Mouse (Mus musculus): ENCODE data around the gene Pde4d.

Pde4d gene

GRCm38 (mm10) chr13:108774981-108775380 is 325.2 kb downstream of the Pde4d start:
- TF ChIP-seq GATA4 (IDR thresholded peaks at IDR 0.05; ENCODE audit: insufficient replicate concordance, low read length) = no peak

- TF ChIP-seq GATA4 (IDR thresholded peaks at IDR 0.05; ENCODE audit: insufficient replicate concordance, low read length) = no peak
These were observed 326.1 kb downstream of the Pde4d start for GRCm38 (mm10) chr13:108775882-108776281.

DNA sequence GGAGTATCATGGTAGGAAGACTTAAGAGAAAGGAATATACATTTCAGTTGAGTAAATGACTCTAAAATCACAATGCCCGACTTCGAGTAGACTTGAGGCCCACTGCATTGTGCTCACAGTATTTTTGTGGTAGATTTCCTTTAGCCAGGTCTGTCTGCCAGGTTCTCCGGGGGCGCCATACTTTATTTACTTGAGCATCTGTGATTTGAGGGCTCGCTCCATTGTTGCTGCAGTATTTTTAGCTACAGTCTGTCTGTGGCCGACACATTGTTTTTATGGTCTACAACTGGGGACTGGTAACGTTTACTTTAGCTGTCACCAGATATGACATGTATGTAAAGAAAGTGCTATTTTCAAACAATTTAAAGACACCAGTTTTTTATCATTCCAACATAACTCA is 359.4 kb downstream of the Pde4d start:
- no peak for TF ChIP-seq GATA4 (IDR thresholded peaks at IDR 0.05; ENCODE audit: insufficient replicate concordance, low read length)

DNA sequence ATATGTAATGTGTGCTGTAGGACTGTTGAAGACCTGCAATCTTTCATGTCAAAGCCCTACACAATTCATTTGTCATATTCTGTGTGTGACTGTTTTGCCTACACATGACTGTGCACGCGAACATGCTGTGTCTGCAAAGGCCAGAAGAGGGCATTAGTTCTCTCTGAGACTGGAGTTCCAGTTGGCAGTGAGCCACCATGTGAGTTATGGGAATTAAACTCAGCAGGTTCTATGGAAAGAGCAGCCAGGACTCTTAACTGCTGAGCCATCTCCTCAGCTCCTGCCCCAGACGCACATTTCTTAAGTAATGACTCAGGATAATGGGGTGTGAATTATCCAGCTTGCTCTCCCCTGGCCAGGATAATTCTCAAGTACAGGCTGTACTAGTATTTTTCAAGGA is 363.2 kb downstream of the Pde4d start:
- no peak for TF ChIP-seq GATA4 (IDR thresholded peaks at IDR 0.05; ENCODE audit: insufficient replicate concordance, low read length)

DNA sequence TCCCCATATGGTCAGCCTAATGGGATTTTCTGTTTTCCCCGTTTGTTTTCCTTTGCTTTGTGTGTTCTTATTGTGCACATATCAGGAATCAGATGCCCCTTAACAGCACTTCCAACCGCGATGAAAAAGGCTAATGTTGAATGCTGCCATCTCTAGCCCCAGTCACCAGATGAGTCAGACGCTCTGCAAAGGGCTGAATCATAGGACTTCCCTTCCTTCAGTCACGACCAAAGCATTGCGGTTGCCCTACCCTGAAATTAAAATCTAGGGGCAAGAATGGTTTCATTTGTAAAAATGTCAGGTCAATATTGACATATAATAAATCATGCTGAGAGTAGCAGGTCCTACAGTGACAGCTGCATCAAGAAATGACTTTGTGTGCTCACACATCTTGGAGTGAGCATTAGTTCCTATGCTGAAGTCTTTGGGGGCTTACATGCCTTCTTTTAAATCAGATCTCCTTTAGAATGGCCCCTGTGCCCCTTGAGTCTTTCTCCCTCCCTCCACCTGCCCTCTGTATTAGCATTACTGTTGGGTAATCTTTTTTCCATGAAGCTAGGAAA is 370.2 kb downstream of the Pde4d start:
- TF ChIP-seq GATA4 (IDR thresholded peaks at IDR 0.05; ENCODE audit: insufficient replicate concordance, low read length) = no peak

DNA sequence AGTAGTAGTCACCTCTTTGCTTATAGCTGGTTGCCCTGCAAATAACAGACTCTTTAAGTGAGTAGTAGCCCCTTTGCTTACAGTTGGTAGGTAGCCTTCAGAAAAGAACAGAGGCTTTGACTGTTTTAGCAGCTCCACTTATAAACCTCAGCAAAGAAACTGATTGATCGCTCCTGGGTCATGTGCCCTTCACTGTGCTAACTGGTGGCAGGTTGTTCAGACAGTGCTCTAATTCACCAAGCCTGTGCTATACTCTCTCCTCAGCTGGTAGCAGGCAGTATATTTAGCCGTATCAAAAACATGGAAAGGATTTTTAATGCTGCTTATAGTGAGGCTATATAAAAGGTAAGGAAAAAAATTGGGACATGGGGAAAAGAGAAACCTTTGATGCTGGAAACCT is 370.7 kb downstream of the Pde4d start:
- TF ChIP-seq GATA4 (IDR thresholded peaks at IDR 0.05; ENCODE audit: insufficient replicate concordance, low read length) = no peak

GRCm38 (mm10) chr13:108821270-108821669 is 371.5 kb downstream of the Pde4d start:
- TF ChIP-seq GATA4 (IDR thresholded peaks at IDR 0.05; ENCODE audit: insufficient replicate concordance, low read length) = no peak

DNA sequence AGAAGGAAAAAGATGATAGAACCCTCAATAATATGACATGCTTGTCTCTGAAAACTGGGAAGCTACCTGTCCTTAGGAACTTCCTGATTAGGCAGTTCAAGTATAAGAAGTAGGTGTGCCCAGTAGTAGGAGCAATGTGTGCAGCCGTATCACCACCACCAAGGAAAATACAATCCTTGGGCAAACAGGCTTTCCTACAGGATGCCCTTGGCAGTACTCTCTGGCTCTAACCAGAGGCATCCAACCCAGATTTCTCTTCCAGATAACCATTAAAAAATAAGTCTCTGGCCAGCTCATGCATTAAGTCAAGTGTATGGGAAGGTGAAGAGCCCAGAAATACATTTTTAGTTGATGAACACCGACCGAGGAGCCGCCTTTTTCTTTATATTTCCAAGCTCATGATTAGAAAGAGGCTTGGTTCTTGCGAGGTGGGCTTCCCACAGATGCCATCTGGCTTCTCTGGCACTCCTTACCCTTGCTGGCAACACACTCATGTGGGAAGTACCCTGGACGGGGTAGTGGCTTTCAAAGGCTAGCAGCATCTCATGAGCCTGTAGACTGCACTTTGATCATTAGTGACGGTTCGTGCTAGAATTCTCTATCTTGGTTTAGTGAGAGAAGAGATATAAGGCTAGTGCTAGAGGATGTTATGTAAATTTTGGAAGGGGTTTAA is 375.0 kb downstream of the Pde4d start:
- TF ChIP-seq GATA4 (IDR thresholded peaks at IDR 0.05; ENCODE audit: insufficient replicate concordance, low read length) = no peak

DNA sequence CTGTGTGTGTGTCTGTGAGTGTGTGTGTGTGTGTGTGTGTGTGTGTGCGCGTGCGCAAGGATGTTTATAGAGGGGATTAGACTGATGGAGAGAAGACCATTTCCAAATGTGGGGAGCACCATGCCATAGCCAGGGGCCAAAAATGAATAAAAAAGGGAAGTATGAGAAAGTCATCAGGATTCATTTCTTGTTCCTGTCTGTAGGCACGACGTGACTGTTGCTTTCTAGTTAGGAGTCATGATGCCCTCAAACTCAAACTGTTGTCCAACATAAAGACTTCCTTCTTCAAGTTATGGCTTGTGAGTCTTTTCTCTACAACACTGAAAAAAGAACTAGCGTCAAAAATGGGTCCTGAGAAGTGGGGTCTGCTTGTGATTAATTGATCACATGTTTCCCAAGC is 375.8 kb downstream of the Pde4d start:
- TF ChIP-seq GATA4 (IDR thresholded peaks at IDR 0.05; ENCODE audit: insufficient replicate concordance, low read length) = no peak

DNA sequence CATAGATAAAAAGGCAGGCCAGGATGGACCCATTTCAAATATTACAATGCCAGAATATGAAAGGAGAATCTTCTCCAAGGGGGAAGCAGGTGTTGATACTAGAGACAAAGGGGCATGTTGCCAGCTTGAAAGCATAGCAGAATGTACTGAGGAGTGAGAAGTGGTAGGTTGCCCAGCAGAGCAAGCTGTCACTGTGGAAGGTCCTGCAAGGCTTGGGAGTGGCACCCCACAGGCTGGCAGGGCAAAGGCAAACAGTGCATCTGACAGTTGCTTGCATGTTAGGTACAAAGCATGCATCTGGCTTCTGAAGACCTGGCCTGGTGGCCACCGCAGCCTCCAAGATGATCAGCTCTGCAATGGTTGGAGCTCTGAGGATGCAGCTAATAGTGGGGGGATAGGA is 384.4 kb downstream of the Pde4d start:
- TF ChIP-seq GATA4 (IDR thresholded peaks at IDR 0.05; ENCODE audit: insufficient replicate concordance, low read length) = no peak

DNA sequence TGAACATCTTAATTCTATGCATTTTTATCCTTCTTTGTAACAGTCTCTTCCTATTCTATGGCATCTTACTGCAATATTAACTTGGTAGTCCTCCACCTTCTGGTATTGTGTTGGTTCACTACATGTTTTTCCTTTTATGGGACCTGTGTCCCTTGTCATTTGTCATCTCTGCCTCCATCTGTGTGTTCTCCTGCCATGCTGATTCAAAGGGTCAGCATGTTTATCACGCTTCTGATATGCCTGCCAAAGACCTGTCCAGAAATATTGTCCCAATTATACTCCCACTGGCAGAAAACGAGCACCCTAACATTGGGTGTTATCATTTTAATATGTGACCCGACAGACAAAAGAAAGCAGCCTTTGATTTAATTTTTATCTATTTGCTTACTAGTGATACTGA is 386.6 kb downstream of the Pde4d start:
- no peak for TF ChIP-seq GATA4 (IDR thresholded peaks at IDR 0.05; ENCODE audit: insufficient replicate concordance, low read length)

DNA sequence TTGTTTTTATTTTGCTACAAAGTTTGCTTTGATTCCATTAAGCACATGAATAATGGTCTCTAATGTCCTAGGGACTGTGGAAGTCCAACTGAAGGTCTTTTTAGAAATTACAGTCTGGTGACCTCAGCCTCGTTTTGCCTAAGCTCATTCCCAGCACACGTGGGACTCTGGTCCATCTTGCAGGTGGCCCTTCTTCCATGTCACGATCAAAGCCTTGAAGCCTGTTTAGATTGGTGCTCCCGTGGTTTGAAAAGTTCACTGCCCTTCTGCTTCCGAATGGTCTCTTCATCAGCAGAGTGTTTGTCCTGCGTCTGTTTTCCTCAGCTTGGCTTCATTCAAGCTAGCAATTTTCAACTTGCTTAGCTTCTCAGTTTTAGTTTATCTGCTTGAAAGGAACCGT is 389.4 kb downstream of the Pde4d start:
- no peak for TF ChIP-seq GATA4 (IDR thresholded peaks at IDR 0.05; ENCODE audit: insufficient replicate concordance, low read length)

GRCm38 (mm10) chr13:108854090-108854489 is 404.3 kb downstream of the Pde4d start:
- TF ChIP-seq GATA4 (IDR thresholded peaks at IDR 0.05; ENCODE audit: insufficient replicate concordance, low read length) = no peak

DNA sequence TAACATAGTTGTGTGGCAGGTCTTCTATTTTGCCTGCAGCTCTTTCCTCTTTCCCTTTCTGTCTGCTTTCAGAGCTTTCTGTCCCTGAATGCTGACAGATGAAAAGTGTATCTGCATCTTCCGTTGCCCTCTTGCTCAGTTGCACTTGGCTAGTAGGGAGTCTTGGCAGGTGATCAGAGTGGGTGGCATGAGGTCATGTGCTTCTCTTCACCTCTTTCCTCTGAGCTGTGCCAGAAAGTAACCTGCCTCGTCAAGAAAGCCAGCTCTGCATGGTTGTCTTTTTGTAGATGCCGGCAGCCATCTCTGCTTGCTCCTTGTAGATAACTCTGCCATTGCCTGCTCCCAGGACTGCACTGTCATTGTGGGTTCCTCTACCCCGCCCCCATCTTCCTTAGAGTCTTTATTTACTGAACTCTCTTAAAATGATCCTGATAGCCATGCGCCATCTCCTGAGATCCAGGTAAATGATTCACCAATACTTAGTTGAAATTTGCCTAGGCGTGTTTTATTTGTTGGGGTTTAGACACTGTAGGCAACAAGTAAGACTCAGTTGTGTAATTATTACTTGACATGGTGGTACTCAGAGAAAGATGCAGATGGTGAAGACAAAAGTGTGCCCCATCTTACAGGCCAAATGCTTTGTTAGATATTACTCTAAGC is 407.2 kb downstream of the Pde4d start:
- no peak for TF ChIP-seq GATA4 (IDR thresholded peaks at IDR 0.05; ENCODE audit: insufficient replicate concordance, low read length)

DNA sequence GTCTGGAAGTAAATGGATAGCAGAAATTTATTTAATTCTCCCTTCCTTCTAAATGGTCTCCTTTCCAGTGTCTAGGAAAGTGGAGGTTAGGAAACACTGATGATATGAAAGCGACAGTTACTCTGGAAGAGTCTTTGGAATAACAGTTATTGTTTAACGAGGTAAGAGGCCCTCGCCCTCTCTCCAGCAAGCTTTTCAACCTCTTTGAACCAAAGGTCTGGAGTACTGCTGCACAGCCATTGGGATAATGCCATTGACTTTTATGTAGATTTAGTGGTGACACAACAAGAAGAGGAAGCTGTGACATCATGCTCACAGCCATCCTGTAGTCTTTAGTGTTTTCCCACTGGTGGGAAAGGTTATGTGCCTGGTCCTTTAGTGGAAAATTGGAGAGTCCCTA is 409.6 kb downstream of the Pde4d start:
- no peak for TF ChIP-seq GATA4 (IDR thresholded peaks at IDR 0.05; ENCODE audit: insufficient replicate concordance, low read length)

GRCm38 (mm10) chr13:108860737-108861136 is 411.0 kb downstream of the Pde4d start:
- TF ChIP-seq GATA4 (IDR thresholded peaks at IDR 0.05; ENCODE audit: insufficient replicate concordance, low read length) = no peak

GRCm38 (mm10) chr13:108861707-108862106 is 412.0 kb downstream of the Pde4d start:
- no peak for TF ChIP-seq GATA4 (IDR thresholded peaks at IDR 0.05; ENCODE audit: insufficient replicate concordance, low read length)
